Mouse (Mus musculus): ENCODE data around the gene Dlx6. TPM values are rescaled to one million over a fixed set of nuclear protein-coding genes. Genes with fewer than 3 reads are reported as not detected.

Gene Dlx6
- total RNA-seq (2023) = not detected

DNA sequence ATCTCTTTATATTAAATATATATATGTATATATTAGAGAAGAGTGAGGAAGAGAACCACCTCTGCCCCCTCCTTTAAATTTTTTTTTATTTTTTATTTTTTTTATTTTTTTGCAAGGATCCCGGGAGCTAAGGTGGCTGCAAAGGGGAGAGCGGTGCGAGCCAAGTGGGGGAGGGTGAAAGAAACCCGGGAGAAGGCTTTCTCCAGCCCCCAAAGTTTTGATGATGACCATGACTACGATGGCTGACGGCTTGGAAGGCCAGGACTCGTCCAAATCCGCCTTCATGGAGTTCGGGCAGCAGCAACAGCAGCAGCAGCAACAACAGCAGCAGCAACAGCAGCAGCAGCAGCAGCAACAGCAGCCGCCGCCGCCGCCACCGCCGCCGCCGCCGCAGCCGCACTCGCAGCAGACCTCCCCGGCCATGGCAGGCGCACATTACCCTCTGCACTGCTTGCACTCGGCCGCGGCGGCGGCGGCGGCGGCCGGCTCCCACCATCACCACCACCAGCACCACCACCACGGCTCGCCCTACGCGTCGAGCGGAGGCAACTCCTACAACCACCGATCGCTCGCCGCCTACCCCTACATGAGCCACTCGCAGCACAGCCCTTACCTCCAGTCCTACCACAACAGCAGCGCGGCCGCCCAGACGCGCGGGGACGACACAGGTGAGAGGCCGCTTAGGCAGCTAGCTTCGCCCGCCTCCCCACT lies at the start of gene Dlx6:
Gene Dlx6, plus strand, starts transcription at position 175 of the 711 bp plus-strand sequence.

DNA sequence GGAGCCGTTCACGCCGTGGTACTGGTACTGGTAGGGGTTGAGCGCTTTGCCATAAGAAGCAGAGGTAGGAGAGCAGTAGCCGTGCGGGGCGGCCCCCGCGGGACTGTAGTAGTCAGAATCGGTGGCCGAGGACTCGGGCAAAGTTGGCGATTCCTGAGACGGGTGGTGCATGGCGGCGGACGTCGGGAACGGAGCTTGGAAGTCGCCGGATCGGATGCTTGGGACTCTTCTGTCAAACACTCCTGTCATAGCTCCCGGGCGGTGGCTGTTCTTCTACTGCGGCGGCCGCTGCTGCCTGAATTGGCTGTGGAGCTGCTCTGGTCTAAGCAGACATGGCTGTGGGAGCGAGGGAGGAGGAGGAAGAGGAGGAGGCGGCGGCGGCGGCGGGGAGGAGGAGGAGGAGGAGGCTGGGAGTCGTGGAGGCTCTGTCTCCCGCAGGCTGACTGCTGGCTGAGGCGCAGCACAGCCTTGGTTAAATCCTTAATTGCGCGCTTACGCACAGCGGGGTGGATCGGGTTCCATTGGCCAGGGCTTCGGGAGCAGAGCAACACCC lies 18.6 kb downstream of the Dlx6 start, which contains the start of gene Dlx5:
Gene Dlx5, minus strand, starts transcription at position 448 of the 553 bp plus-strand sequence.

Other genes with a start within 250 kb of the Dlx6 start
- not detected for gene Dlx5, start 18.8 kb downstream of the Dlx6 start, total RNA-seq (2023)
- gene Sdhaf3, start 92.7 kb downstream of the Dlx6 start, total RNA-seq (2023) = 1 to 10 TPM; 4.4 to 4.8 TPM